Mouse (Mus musculus) kidney, adult 2 months (tissue): ENCODE measurements at regions not wholly inside any gene's neighbourhood (a gene's known extent, or its start where the extent isn't known, plus 50 kb on each side); places are given as distances from the start of the nearest gene placed in this dataset.

ENCODE experiments used
- DNase-seq: peaks from one replicate; pipeline ENCODE4 v3.0.0; 2021
- H3K27ac ChIP-seq: fragments of 200-500 bp; 2 replicates; pipeline ENCODE4 v1.5.1; 2012; ENCODE audit warnings: low read depth, low read length, control low read depth, inconsistent platforms; ENCODE audit not compliant: insufficient read depth
- H3K27me3 ChIP-seq: fragments of 200-500 bp; replicated peaks from 2 replicates; pipeline ENCODE4 v1.6.1; 2012; ENCODE audit warnings: mild to moderate bottlenecking, moderate library complexity, low read length, inconsistent platforms; ENCODE audit not compliant: control insufficient read depth, insufficient read depth
- H3K36me3 ChIP-seq: fragments of 200-500 bp; 2 replicates; pipeline ENCODE4 v1.6.1; 2012; ENCODE audit warnings: mild to moderate bottlenecking, moderate library complexity, low read length, inconsistent platforms; ENCODE audit not compliant: control insufficient read depth, insufficient read depth
- H3K4me1 ChIP-seq: fragments of 200-500 bp; 2 replicates; pipeline ENCODE4 v1.6.1; 2011; ENCODE audit warnings: low read length; ENCODE audit not compliant: control insufficient read depth, insufficient read depth
- H3K4me3 ChIP-seq: fragments of 200-500 bp; 2 replicates; pipeline ENCODE4 v1.5.1; 2011; ENCODE audit warnings: mild to moderate bottlenecking, low read depth, low read length, control low read depth; ENCODE audit not compliant: insufficient read depth
- CTCF ChIP-seq: fragments of 200-500 bp; conservative IDR thresholded peaks from 2 replicates; pipeline ENCODE4 v1.5.1; 2011; ENCODE audit warnings: low read depth, mild to moderate bottlenecking, control low read depth, low read length, moderate library complexity, mixed read lengths; ENCODE audit not compliant: insufficient read depth, insufficient read length
- POLR2A ChIP-seq: fragments of 200-500 bp; IDR thresholded peaks from one replicate; pipeline ENCODE4 v1.6.1; 2011; ENCODE audit warnings: low read depth, low read length, control low read depth
- WGBS: fragments of 180-500 bp; shearing (Covaris S2); methylation state at CpG from one replicate; pipeline ENCODE4 v1.1.7; 2018; 5-methylcytosine and 5-hydroxymethylcytosine counted together

DNA sequence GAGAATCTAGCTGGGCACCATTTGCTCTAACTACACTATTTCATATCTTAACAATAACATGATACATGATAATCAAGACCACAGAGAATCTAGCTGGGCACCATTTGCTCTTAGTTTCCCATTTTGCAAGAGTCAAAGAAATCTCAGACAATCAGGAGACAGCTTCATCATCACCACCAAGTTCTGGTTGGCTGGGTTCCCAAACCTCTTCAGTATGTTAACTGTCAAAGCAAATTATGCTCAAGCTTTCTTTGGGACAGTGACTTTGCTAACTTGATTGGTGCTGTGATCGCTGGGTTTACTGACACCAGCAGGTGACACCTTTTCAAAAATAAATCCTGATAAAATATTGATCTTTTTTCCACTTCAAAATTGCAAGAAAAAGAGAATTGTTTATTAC is 609.2 kb upstream of the Arrdc3 start:
- Histone ChIP-seq H3K27me3 (no peaks in the 10 kb centered on the region), H3K4me1 (no peaks in the 10 kb centered on the region), H3K27ac (no peak overlapping the region)

DNA sequence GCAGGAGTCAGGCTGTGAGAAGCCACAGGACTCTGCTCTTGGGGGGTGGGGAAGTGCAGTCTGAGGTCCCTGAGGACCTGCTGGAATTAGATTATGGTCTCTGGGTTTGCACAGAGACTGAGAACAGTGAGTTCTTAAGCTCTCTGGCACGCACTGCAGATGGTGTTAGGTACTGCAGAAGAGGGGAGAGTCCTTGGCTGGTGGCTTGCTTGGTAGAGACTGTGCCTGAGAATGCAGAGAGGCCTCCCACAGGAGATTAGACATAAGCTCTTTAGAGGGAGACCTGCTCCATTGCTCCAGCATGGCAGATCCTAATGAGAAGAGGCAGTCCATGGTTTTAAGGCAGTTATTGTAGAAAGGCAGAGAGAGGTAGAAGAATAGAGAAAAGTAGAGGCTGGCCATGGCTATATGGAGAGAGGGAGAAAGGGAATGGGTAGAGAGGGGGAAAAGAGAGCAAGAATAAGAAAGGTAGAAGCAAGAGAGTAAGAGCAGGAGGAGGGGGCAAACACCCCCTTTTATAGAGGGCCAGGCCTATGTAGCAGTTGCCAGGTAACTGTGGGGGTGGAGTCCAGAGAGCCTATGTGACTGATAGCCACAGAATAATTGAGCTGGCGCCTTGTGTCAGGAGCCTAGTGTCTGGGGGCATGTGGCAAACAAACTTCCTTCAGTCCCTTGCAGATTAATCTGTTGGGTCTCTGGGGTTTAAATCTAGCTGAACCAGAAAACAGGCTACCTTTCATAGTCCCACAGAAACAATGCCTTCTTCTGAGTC is 591.3 kb upstream of the Arrdc3 start:
- Histone ChIP-seq H3K27me3 (no peaks in the 10 kb centered on the region), H3K4me1 (no peaks in the 10 kb centered on the region), H3K4me3 (no peak overlapping the region), H3K36me3 (no peaks in the 10 kb centered on the region), H3K27ac (no peak overlapping the region)
- no peak for DNase-seq
- TF ChIP-seq POLR2A (no peak), CTCF (no peak)
- 60% methylated on average over 2 of the region's 2 CpGs for WGBS

More for the DNA sequence above, 609.2 kb upstream of the Arrdc3 start:
- no peak for DNase-seq
- TF ChIP-seq POLR2A = no peak
- TF ChIP-seq CTCF = no peak
- no peaks in the 10 kb centered on the region for H3K36me3 ChIP-seq
- WGBS = 85% methylated on average over 1 of the region's 1 CpGs
- H3K4me3 ChIP-seq = no peak overlapping the region

DNA sequence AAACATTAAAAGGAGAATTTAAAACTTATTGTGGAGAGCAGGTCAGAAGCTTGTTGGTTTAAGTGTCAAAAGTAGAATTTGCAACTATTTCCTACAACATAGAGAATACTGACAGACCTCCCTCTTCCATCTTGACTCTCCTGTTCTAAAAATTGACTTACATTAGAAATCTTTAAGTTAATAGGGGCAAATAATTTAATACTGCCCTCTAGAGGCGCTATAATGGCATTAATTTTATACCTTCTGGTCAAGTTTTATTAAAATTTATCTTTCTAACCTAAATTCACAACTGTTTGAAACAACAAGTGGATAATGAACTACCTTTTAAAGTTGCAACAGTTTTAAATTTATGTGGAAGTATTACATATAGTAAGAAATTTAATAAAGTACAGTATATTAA is 587.5 kb upstream of the Arrdc3 start:
- TF ChIP-seq POLR2A (no peak), CTCF (no peak)
- Histone ChIP-seq H3K36me3 (no peaks in the 10 kb centered on the region), H3K4me1 (no peaks in the 10 kb centered on the region), H3K27ac (no peak overlapping the region), H3K27me3 (no peaks in the 10 kb centered on the region), H3K4me3 (no peak overlapping the region)
- WGBS = 5% methylated on average over 1 of the region's 1 CpGs
- no peak for DNase-seq

DNA sequence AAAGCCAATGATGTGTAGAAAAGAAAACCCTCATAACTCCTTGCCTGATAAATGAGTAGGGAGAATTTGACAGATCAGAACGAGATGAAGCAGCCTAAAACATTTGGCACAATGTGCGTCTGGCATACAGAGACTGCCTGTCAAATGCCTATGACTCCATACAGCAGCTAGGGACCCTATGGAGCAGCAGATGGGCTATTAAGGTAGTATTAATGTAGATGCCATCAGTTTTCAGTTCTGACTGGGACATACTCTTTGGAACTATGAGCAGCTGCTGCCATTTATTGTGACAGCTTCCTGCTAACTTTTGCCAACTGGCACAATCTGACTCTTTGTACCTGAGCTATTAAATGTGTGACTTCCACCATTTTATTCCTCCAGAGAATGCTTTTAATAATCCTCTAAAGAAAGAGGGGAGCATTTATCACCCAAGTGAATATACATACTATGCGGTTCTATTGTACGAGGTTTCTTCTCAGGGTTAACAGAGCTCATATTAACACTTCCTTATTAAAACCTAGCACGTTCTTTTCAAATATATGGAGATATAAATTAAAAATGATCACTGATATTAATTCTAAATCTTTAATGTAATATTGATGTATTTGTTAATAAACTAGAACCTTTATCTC is 549.0 kb upstream of the Arrdc3 start:
- WGBS = 70% methylated on average over 5 of the region's 5 CpGs
- no peak overlapping the region for H3K4me3 ChIP-seq
- no peaks in the 10 kb centered on the region for H3K4me1 ChIP-seq
- no peak for DNase-seq
- no peaks in the 10 kb centered on the region for H3K36me3 ChIP-seq
- H3K27ac ChIP-seq = no peak overlapping the region
- TF ChIP-seq CTCF = no peak
- no peak for TF ChIP-seq POLR2A
- H3K27me3 ChIP-seq = no peaks in the 10 kb centered on the region

DNA sequence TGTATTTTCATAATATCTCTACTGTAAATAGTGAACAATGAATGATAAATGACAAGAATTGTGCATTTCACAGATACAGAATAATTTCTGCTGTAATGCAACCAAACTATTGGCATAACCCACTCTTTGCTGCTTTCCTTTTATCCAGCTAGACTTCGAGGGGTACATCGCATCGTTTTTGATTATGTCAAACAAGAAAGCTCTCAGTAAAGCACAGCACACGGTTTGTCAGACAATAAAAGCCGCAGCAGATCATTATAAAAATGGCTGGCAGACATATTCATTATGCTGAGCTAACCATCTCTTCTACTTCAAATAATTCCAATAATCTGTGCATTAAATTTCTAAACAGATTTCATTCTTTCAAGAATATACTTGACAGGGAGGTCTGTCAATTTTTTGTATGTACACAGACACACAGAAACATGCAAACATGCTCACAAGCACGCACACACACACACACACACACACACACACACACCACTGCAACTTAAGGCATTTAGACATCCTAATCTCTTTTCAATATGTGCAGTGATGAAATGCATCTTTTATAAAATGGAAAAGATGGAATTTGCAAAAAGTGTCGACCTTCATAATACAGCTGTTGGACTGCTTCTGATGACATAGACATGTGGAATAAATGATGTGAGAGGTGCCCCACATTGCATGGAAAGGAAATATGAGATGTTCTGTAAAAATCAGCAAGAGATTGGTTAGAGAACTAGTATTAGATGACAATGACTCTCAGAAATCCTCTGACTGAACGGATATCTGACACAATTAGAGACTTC is 548.1 kb upstream of the Arrdc3 start:
- Histone ChIP-seq H3K4me1 (no peaks in the 10 kb centered on the region), H3K4me3 (no peak overlapping the region), H3K36me3 (no peaks in the 10 kb centered on the region), H3K27ac (no peak overlapping the region), H3K27me3 (no peaks in the 10 kb centered on the region)
- no peak for TF ChIP-seq POLR2A
- TF ChIP-seq CTCF = no peak
- DNase-seq = no peak
- 82% methylated on average over 8 of the region's 8 CpGs for WGBS

DNA sequence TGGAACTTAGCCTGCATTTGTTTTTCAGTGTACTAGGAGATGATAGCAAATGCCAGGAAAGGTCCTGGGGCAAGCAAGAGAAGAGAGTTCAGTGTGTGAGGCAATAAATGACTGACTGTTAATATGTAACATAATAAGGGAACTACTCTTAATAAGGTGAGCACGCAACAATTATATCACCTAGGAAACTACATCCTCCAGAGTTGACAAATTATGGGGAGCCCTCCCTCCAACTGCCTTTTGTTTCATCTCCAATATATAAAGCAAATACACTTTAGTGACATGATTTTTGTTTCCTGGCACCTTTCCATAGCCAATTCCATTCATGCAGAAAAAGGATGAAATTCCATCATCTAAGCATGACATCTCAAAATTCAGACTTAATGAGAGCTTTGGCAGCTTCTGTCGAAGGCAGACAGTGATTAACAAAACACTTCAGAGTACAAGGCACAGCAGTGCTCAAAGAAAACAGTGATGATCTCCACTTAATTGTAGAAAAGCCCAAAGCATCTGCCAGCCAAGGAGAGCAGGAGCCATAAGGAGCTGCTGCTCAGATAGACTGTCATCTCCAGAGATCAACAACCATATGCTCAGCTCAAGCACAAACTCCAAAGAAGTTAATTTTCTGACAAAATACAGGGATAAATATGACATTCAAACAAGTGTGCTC is 536.1 kb upstream of the Arrdc3 start:
- Histone ChIP-seq H3K27ac (no peak overlapping the region), H3K4me3 (no peak overlapping the region), H3K4me1 (no peaks in the 10 kb centered on the region), H3K36me3 (no peaks in the 10 kb centered on the region), H3K27me3 (no peaks in the 10 kb centered on the region)
- DNase-seq = peak; percentile 21
- TF ChIP-seq CTCF (no peak), POLR2A (no peak)
- WGBS = 27% methylated on average over 2 of the region's 2 CpGs

DNA sequence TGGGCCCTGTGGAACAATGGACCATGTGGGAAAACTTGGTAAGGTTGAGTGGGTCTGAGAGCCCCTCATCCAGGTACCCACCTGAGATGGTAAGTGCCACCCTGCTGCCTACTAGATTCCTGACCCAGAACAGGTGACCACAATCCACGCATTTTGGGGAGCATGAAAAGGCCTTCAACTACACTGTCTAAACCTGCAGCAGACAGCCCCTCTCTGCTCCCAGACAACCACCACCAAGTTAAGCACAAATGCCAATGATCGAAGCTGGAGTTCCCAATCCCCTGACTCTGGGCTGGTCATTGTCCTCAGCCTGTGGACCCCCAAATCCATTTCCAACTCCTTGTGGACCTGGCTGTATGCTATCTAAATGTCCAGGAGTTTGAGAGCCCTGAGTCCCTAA is 517.2 kb upstream of the Arrdc3 start:
- DNase-seq = no peak
- Histone ChIP-seq H3K27ac (no peak overlapping the region), H3K4me1 (no peaks in the 10 kb centered on the region), H3K4me3 (no peak overlapping the region), H3K36me3 (no peaks in the 10 kb centered on the region), H3K27me3 (no peaks in the 10 kb centered on the region)
- 86% methylated on average over 2 of the region's 2 CpGs for WGBS
- no peak for TF ChIP-seq POLR2A
- no peak for TF ChIP-seq CTCF
